Mouse (Mus musculus): ENCODE results near the gene Kcnk18. TPM values are rescaled to one million over a fixed set of nuclear protein-coding genes. Genes with fewer than 3 reads are reported as not detected.

The Kcnk18 gene
- polyA plus RNA-seq, 1 experiment, result not detected

DNA sequence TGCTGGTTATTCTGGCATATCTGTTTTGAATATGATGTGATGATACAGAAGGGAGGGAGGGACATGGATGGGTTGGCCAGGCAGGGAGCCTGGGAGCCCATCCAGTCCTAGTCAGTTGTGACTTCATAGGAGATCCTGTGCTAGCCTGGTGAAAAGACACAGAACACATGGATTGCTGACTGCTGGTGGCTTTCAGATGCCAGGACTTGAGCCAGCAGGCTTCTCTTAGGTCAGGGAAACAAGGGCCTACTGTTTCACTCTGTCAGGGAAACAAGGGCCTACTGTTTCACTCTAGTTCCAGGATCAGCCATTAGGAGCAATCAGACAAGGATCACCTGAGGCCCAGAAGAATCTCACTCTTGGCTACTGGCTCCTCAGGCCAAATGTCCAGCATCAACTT lies 61.8 kb downstream of the Kcnk18 start:
- Histone ChIP-seq H3K27ac (ENCODE audit: insufficient read depth, low read depth, low read length) (no peak overlapping the region), H3K27me3 (ENCODE audit: control insufficient read depth, insufficient read depth, low read length) (no peaks in the 10 kb centered on the region), H3K4me1 (ENCODE audit: control insufficient read depth, insufficient read depth, insufficient read length, low read length) (no peaks in the 10 kb centered on the region), H3K4me3 (ENCODE audit: low read depth, low read length) (no peak overlapping the region), H3K36me3 (ENCODE audit: control insufficient read depth, insufficient read depth, low read length) (no peaks in the 10 kb centered on the region)
- no peak for TF ChIP-seq POLR2A (IDR thresholded peaks at IDR 0.05; ENCODE audit: low read depth, low read length)
- TF ChIP-seq CTCF (IDR thresholded peaks at IDR 0.05; ENCODE audit: extremely low read depth, insufficient read length, insufficient replicate concordance, low read depth, low read length), result no peak

DNA sequence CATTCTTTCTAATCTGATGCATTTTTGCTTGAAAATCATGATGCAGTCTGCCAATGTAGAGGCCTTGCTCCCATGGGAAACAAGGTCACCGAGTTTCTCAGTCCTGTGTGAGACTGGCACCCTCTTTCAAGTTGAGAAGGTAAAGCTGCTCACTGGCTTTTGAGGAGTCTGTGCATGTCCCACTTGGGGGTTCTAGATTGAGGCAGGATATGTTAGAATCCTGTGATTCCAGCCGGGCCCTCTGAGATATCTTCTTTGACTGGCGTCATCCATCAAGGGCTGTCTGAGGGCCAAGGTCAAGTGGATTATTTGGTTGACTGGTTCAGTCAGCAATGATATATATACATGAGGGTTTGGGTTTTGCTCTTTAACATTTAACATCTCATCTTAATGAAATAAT lies 63.0 kb downstream of the Kcnk18 start:
- Histone ChIP-seq H3K27ac (ENCODE audit: insufficient read depth, low read depth, low read length) (no peak overlapping the region), H3K27me3 (ENCODE audit: control insufficient read depth, insufficient read depth, low read length) (no peaks in the 10 kb centered on the region), H3K36me3 (ENCODE audit: control insufficient read depth, insufficient read depth, low read length) (no peaks in the 10 kb centered on the region), H3K4me3 (ENCODE audit: low read depth, low read length) (no peak overlapping the region), H3K4me1 (ENCODE audit: control insufficient read depth, insufficient read depth, insufficient read length, low read length) (no peaks in the 10 kb centered on the region)
- TF ChIP-seq POLR2A (IDR thresholded peaks at IDR 0.05; ENCODE audit: low read depth, low read length), result no peak
- TF ChIP-seq CTCF (IDR thresholded peaks at IDR 0.05; ENCODE audit: extremely low read depth, insufficient read length, insufficient replicate concordance, low read depth, low read length), result no peak
- 77% methylated on average over 3 of the region's 3 CpGs for WGBS

Other genes with a start within 250 kb of the Kcnk18 start
- gene Shtn1, start 143.1 kb upstream of the Kcnk18 start, polyA plus RNA-seq (2012; rRNA removed), result 0.63 and 1.2 TPM in 2 replicates
- not detected in 2 replicates for gene Vax1, start 49.2 kb upstream of the Kcnk18 start, polyA plus RNA-seq (2012; rRNA removed)
- gene Slc18a2, start 41.7 kb downstream of the Kcnk18 start, polyA plus RNA-seq (2012; rRNA removed), result 0.30 and 0.38 TPM in 2 replicates
- gene Rps12-ps3, start 103.1 kb downstream of the Kcnk18 start, polyA plus RNA-seq (2012; rRNA removed), result 2,610 and 3,365 TPM in 2 replicates
- 7.5 and 11.8 TPM in 2 replicates for gene Pdzd8, start 126.6 kb downstream of the Kcnk18 start, polyA plus RNA-seq (2012; rRNA removed)
- gene Emx2, start 239.2 kb downstream of the Kcnk18 start, polyA plus RNA-seq (2012; rRNA removed), result 0.03 TPM in 1 of 2 replicates, not detected in the other

All from small intestine, adult 2 months (tissue).